Mouse (Mus musculus): ENCODE measurements around the gene Otud1. TPM values are rescaled to one million over a fixed set of nuclear protein-coding genes. Genes with fewer than 3 reads are reported as not detected.
A peak's percentile ranks its signal among the peaks of the same experiment; 100 is the strongest.

Otud1 gene
- total and polyA plus RNA-seq, 2 experiments from 2014 or later = 3.6 to 10.3 TPM

- peak; percentile 51 for DNase-seq
- WGBS = 3% methylated on average over 49 of the region's 49 CpGs
- no peaks in the 10 kb centered on the region for H3K36me3 ChIP-seq (ENCODE audit: insufficient read depth)
Observed at GRCm38 (mm10) chr2:19658661-19659384, 1.3 kb downstream of the Otud1 start.

GRCm38 (mm10) chr2:19660875-19661274 is 3.3 kb downstream of the Otud1 start:
- Histone ChIP-seq H3K27ac (ENCODE audit: low read depth, low read length) (no peak overlapping the region), H3K4me1 (ENCODE audit: insufficient read depth) (no peaks in the 10 kb centered on the region), H3K4me3 (ENCODE audit: low read depth, low read length) (no peak overlapping the region), H3K27me3 (ENCODE audit: insufficient read depth, low read length) (no peaks in the 10 kb centered on the region), H3K9me3 (ENCODE audit: low read length) (no peaks in the 10 kb centered on the region), H3K4me2 (ENCODE audit: low read depth) (0 out of 2 replicates have a peak overlapping the region, but pooled peaks have one; percentile 6), H3K9ac (no peak overlapping the region), H3K36me3 (ENCODE audit: insufficient read depth) (no peaks in the 10 kb centered on the region)
- no peak for DNase-seq
- peak; percentile 23; the same call in 1 of the 2 replicates for TF ChIP-seq CTCF (IDR thresholded peaks at IDR 0.05; ENCODE audit: low read depth)
- no peak for ATAC-seq

More at GRCm38 (mm10) chr2:19658661-19659384, 1.3 kb downstream of the Otud1 start:
- Histone ChIP-seq H3K27me3 (ENCODE audit: insufficient read depth, low read length) (no peaks in the 10 kb centered on the region), H3K4me1 (ENCODE audit: insufficient read depth) (no peaks in the 10 kb centered on the region), H3K9me3 (ENCODE audit: low read length) (no peaks in the 10 kb centered on the region), H3K4me2 (ENCODE audit: low read depth) (peak overlapping the region; percentile 79), H3K9ac (peak overlapping the region; percentile 80), H3K4me3 (ENCODE audit: low read depth, low read length) (peak overlapping the region; percentile 82), H3K27ac (ENCODE audit: low read depth, low read length) (peak overlapping the region; percentile 87; the same call in 1 of the 2 replicates)
- no peak; the same call in 1 of the 2 replicates for ATAC-seq
- no peak for TF ChIP-seq CTCF (IDR thresholded peaks at IDR 0.05; ENCODE audit: low read depth)

GRCm38 (mm10) chr2:19663146-19663848 is 5.7 kb downstream of the Otud1 start:
- Histone ChIP-seq H3K9me3 (ENCODE audit: low read length) (no peaks in the 10 kb centered on the region), H3K36me3 (ENCODE audit: insufficient read depth) (no peaks in the 10 kb centered on the region), H3K4me1 (ENCODE audit: insufficient read depth) (no peaks in the 10 kb centered on the region), H3K4me3 (ENCODE audit: low read depth, low read length) (no peak overlapping the region), H3K9ac (no peak overlapping the region), H3K27me3 (ENCODE audit: insufficient read depth, low read length) (no peaks in the 10 kb centered on the region), H3K27ac (ENCODE audit: low read depth, low read length) (no peak overlapping the region), H3K4me2 (ENCODE audit: low read depth) (no peak overlapping the region)
- TF ChIP-seq CTCF (IDR thresholded peaks at IDR 0.05; ENCODE audit: low read depth) = no peak
- ATAC-seq (no peak), DNase-seq (no peak)
- WGBS = 73% methylated on average over 4 of the region's 4 CpGs

DNA sequence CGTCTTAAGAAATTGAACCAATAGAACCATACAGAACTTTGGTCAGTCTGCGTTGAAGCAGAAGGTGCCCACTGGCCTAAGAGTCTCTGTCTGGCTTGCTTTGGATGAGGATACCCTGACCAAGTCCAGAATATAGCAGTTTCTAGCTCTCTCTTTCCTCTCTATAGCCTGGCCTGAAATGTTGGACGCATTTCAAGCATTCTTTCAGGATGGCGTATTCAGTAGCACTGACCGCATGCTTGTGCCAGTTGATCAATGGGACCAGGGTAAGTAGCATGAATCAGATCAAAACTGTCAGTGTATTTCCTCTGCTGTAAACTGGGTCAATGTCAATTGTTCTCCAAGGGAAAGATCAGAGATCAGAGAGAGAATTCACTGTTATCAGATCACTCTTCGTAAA is 6.6 kb downstream of the Otud1 start:
- no peak for TF ChIP-seq CTCF (IDR thresholded peaks at IDR 0.05; ENCODE audit: low read depth)
- H3K9me3 ChIP-seq (ENCODE audit: low read length) = no peaks in the 10 kb centered on the region
- H3K4me2 ChIP-seq (ENCODE audit: low read depth) = no peak overlapping the region
- ATAC-seq = peak; percentile 59; the same call in 1 of the 2 replicates
- no peak overlapping the region for H3K4me3 ChIP-seq (ENCODE audit: low read depth, low read length)
- WGBS = 30% methylated on average over 6 of the region's 6 CpGs
- DNase-seq = no peak
- no peaks in the 10 kb centered on the region for H3K4me1 ChIP-seq (ENCODE audit: insufficient read depth)
- H3K36me3 ChIP-seq (ENCODE audit: insufficient read depth) = no peaks in the 10 kb centered on the region
- no peak overlapping the region for H3K9ac ChIP-seq
- no peak overlapping the region for H3K27ac ChIP-seq (ENCODE audit: low read depth, low read length)
- no peaks in the 10 kb centered on the region for H3K27me3 ChIP-seq (ENCODE audit: insufficient read depth, low read length)

- Histone ChIP-seq H3K27ac (ENCODE audit: low read depth, low read length) (no peak overlapping the region), H3K4me3 (ENCODE audit: low read depth, low read length) (no peak overlapping the region), H3K9me3 (ENCODE audit: low read length) (no peaks in the 10 kb centered on the region), H3K27me3 (ENCODE audit: insufficient read depth, low read length) (no peaks in the 10 kb centered on the region), H3K4me2 (ENCODE audit: low read depth) (no peak overlapping the region), H3K9ac (no peak overlapping the region), H3K4me1 (ENCODE audit: insufficient read depth) (no peaks in the 10 kb centered on the region), H3K36me3 (ENCODE audit: insufficient read depth) (no peaks in the 10 kb centered on the region)
- no peak for ATAC-seq
- TF ChIP-seq CTCF (IDR thresholded peaks at IDR 0.05; ENCODE audit: low read depth) = no peak
- WGBS = 11% methylated on average over 7 of the region's 7 CpGs
- no peak for DNase-seq
Observed at GRCm38 (mm10) chr2:19664555-19665475, 7.3 kb downstream of the Otud1 start.

DNA sequence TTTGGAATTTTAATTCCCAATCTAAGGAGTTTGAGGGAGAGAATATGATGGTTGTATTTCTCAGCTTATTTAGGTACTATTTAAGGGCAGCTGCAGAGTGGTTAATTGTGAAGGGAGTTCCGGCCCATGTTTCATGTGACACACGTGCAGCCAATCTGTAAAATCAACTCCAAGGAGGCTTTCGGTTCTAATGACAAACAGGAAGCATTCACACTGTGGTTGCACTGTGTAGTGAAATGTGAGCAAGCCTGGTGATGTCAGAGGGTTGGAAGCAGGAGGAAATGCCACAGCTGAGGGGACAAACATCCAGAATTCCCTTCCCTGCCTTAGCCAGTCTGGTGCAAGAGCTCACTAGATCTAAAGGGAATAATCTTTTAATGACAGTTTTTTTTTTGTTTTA is 8.3 kb downstream of the Otud1 start:
- no peak overlapping the region for H3K4me3 ChIP-seq (ENCODE audit: low read depth, low read length)
- peak; percentile 67 for ATAC-seq
- no peaks in the 10 kb centered on the region for H3K4me1 ChIP-seq (ENCODE audit: insufficient read depth)
- TF ChIP-seq CTCF (IDR thresholded peaks at IDR 0.05; ENCODE audit: low read depth) = no peak
- no peak overlapping the region for H3K4me2 ChIP-seq (ENCODE audit: low read depth)
- H3K27me3 ChIP-seq (ENCODE audit: insufficient read depth, low read length) = no peaks in the 10 kb centered on the region
- WGBS = 24% methylated on average over 3 of the region's 3 CpGs
- no peak for DNase-seq
- no peaks in the 10 kb centered on the region for H3K36me3 ChIP-seq (ENCODE audit: insufficient read depth)
- H3K9me3 ChIP-seq (ENCODE audit: low read length) = no peaks in the 10 kb centered on the region
- H3K27ac ChIP-seq (ENCODE audit: low read depth, low read length) = no peak overlapping the region
- no peak overlapping the region for H3K9ac ChIP-seq
